Mouse (Mus musculus) c-Kit-positive CD71-positive TER-119-positive erythroid progenitor cells, embryonic 14.5 days (primary cell): Measurements from ENCODE around the gene Gm14698.
"Not testable (repeated sequence)": the region's sequence is repeated elsewhere in the genome, so short reads cannot be mapped to it uniquely, and the experiment has no call there.

ENCODE experiments used
- DNase-seq: peaks from one replicate; pipeline ENCODE4 v3.0.0-alpha.2; 2013; ENCODE audit warnings: low spot score

Gm14698 gene

DNA sequence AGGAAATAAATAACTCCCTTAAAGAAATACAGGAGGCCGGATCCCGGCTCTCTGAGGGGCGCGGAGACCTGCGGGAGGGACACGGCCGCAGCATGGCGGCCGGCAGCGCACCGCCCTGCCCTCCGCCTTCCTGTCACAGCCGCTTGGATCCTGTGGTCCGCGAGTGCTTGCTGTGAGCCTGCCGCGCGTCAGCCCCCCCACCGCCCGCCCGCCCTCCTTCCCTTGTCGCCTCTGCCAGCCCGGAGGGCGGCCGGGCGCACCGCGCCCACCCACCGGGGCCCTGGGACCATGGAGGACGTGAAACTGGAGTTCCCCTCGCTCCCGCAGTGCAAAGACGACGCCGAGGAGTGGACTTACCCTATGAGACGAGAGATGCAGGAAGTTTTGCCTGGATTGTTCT is at the start of gene Gm14698:
Gm14698 (plus strand) TSS at position 35 of the 400 bp plus-strand sequence.
- not testable (repeated sequence) for DNase-seq

- DNase-seq = not testable (repeated sequence)
These were observed 444 bp upstream of the Gm14698 start for GRCm38 (mm10) chrX:68820449-68820848.

DNA sequence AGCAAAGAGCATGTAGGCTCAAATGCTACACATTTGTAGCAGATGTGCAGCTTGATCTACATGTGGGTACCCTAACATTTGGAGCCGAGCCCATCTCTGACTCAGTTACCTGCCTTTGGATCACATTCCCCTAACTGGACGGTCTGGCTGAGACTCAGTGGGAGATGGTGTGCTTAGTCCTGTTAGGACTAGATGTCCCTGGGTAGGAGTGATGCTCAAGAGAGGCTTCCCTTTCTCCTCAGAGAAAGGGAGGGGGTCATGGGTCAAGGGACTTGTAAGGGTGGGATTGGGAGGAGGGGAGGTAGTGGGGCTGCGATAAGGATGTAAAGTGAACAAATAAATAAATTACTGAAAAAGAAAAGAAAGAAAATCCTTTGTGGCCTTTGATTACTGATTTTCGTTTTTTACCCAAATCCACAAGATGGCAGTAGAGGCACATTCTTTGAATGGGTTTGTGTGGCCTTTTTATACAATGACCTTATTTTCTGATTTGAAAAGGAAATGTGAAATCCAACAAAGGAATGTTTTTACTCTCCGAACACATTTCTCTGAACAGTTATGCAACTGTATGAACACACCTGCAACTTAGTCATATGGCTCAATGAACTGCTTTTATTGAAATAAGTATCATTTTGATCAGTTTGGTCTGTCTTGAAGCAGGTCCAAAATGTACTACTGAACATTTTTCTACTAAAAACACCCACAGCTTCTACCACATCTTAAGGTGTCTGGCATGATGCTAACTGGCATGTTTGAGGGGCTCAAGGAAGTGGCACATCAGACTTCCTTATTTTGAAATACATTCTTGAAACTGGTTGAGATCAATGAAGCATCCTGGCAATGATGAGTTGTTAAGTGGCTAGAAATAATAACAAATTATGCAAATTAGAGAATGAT is 18.9 kb downstream of the Gm14698 start:
- DNase-seq = no peak

- DNase-seq = no peak
These were observed 44.3 kb downstream of the Gm14698 start for GRCm38 (mm10) chrX:68865145-68865544.
